Mouse (Mus musculus) ES-Bruce4 (cell line): ENCODE measurements at regions not wholly inside any gene's neighbourhood (a gene's known extent, or its start where the extent isn't known, plus 50 kb on each side); places are given as distances from the start of the nearest gene placed in this dataset.

ENCODE experiments used
- CTCF ChIP-seq: IDR thresholded peaks from one replicate; pipeline ENCODE4 v1.8.1; 2011; ENCODE audit warnings: low read depth, low read length
- POLR2A ChIP-seq: IDR thresholded peaks from one replicate; pipeline ENCODE4 v1.8.1; 2011; ENCODE audit warnings: low read length; ENCODE audit not compliant: insufficient read depth

GRCm38 (mm10) chr9:33766235-33766634, 719.5 kb upstream of the Kirrel3 start:
- TF ChIP-seq CTCF (no peak), POLR2A (no peak)
